Mouse (Mus musculus) adrenal gland, adult 2 months (tissue): ENCODE data around the gene Lrrc40. TPM values are rescaled to one million over a fixed set of nuclear protein-coding genes. Genes with fewer than 3 reads are reported as not detected.
"Not testable (repeated sequence)": the region's sequence is repeated elsewhere in the genome, so short reads cannot be mapped to it uniquely, and the experiment has no call there.

Experiments
- DNase-seq: peaks from one replicate; pipeline ENCODE4 v3.0.0; 2021
- polyA plus RNA-seq: library from polyadenylated mRNA; depleted of rRNA; stranded (reverse); fragments of >200 nt; gene quantifications from 2 replicates; pipeline ENCODE4 v1.2.3, GENCODE M21; 2012; rRNA removed
- total RNA-seq, 2 experiments: library from RNA; stranded (reverse); gene quantifications; 2 replicates each; pipeline ENCODE4 v1.2.3; 2021

Gene Lrrc40
- total and polyA plus RNA-seq, 3 experiments, result 1.4 to 34.9 (median 26.7) TPM

DNA sequence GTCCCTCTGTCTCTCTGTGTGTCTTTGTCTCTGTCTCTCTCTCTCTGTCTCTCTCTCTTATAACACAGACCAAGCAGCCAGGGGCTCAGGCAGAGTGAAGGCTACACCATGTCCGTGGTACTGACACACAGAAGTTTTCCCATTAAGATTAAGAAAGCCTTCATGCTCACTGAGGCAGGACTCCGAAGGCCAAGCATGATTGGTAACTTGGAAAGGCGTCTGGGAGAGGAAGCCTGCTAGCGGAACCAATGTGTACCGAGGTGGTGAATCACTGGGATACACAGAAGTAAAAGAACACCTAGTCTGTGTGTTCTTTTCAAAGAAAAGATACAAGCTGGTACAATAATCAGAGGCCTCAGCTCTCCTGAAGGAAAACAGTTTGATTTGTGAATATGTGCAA is 41.4 kb downstream of the Lrrc40 start:
- DNase-seq, result no peak

DNA sequence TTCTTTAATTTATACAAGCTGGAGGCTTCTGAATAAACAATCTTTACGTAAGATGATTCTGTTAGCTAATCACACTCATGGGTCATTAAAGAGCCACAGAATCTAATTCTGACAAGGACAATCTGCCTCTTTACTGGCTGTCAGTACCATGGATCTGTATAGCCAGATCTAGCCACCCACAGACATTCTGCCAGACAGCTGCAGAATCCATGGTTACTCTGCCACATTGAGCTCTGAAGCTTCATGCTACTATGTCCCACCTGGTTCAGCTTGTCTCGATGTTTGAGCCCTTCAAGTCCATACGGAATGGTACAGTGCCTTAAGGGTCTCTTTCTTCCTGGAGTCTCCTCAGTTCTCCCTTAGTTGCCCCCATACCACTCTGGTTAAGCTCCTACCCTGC is 55.1 kb downstream of the Lrrc40 start:
- DNase-seq, result no peak

DNA sequence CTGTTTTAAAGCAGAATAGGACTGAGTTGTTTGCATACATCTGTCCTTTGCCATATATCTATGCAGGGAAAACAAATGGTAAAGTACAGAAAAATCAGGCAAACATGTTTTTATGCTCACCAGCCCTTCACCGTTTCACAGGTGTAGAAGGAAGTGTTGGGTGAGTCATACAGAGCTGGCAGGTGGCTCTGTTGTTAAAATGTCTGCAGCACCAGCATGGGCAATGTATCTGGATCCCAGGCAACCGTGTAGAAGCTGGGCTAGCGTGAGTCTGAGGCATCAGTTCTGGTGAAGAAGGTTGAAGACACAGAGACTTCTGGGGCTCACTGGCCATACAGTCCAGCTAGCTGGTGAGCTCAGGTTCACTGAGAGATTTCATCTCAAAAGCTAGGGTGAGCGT is 57.5 kb downstream of the Lrrc40 start:
- DNase-seq, result no peak

DNA sequence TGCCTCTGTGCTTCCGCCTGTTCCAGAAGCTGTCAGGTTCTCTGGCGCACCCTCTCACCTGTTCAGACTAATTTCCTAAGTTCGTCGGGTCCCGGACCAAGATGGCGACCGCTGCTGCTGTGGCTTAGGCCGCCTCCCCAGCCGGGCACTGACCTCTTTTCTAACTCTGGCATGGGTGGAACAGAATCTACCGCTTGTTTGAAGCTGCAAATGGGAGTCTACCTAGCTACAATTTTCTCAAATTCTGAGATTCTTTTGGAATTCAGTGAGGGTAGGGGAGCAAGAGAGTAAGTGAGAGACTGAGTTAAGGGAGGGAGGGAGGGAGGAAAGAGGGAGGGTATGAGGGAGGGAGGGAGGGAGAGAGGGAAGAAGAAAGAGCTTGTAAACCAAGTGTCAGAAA is 65.6 kb downstream of the Lrrc40 start:
- not testable (repeated sequence) for DNase-seq

DNA sequence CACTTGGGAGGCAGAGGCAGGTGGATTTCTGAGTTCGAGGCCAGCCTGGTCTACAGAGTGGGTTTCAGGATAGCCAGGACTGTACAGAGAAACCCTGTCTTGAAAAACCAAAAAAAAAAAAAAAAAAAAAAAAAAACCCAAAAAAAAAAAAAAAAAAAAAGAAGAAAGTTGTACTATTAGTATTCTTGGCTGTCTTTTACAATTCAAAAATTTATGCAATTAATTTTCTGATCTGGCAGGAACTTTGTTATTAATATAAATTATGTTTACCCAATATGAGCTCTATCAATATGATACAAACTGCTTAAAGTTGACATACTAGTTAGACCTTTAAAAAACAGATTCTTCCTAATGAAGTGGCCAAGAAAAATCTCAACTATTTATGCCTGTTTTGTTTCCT is 66.1 kb downstream of the Lrrc40 start:
- DNase-seq, result not testable (repeated sequence)

- no peak for DNase-seq
These were observed 67.0 kb downstream of the Lrrc40 start for GRCm38 (mm10) chr3:158103467-158103866.

GRCm38 (mm10) chr3:158105260-158105659 is 68.8 kb downstream of the Lrrc40 start:
- DNase-seq, result no peak

Other genes starting within 250 kb of the Lrrc40 start
- gene Cth, start 111.6 kb upstream of the Lrrc40 start, total RNA-seq, result 10 to 100 TPM; 20.1 to 39.1 TPM
- gene Cth, start 111.6 kb upstream of the Lrrc40 start, polyA plus RNA-seq, result 10.4 and 21.6 TPM in 2 replicates
- 10 to 100 TPM; 80.9 to 91.0 TPM for gene Ankrd13c, start 89.4 kb upstream of the Lrrc40 start, total RNA-seq
- gene Ankrd13c, start 89.4 kb upstream of the Lrrc40 start, polyA plus RNA-seq, result 51.0 and 55.3 TPM in 2 replicates
- 100 to 1,000 TPM; 115 to 185 TPM for gene Srsf11, start within 50 bp of the Lrrc40 start, total RNA-seq
- gene Srsf11, start within 50 bp of the Lrrc40 start, polyA plus RNA-seq, result 260 and 273 TPM in 2 replicates